Mouse (Mus musculus): Measurements from ENCODE around the gene Large1. TPM values are rescaled to one million over a fixed set of nuclear protein-coding genes. Genes with fewer than 3 reads are reported as not detected.
A peak's percentile ranks its signal among the peaks of the same experiment; 100 is the strongest.
"Not testable (repeated sequence)": the region's sequence is repeated elsewhere in the genome, so short reads cannot be mapped to it uniquely, and the experiment has no call there.

Gene Large1
- polyA plus RNA-seq (2015; fragmentation: Nextera tagmentation; extraction: Ambion mirVana): 0.86 and 1.1 TPM in 2 replicates

- WGBS (ENCODE audit: insufficient replicate concordance): under 1% methylated on average over 74 of the region's 84 CpGs
- Histone ChIP-seq H3K4me2 (peak within 1 kb of the TSS; percentile 76), H3K4me1 (replicated peaks) (peaks cover 12% of the 10 kb centered on the region), H3K27ac (replicated peaks) (no peak within 1 kb of the TSS), H3K9ac (peak within 1 kb of the TSS; percentile 45; the same call in 1 of the 2 replicates), H3K27me3 (peaks cover 48% of the 10 kb centered on the region), H3K36me3 (replicated peaks) (no peaks in the 10 kb centered on the region), H3K4me3 (replicated peaks) (peak within 1 kb of the TSS; percentile 63), H3K9me3 (replicated peaks) (no peaks in the 10 kb centered on the region)
- ATAC-seq (ENCODE audit: insufficient read depth): peak; percentile 97
Observed at GRCm38 (mm10) chr8:73353108-73353793, at the start of gene Large1. Large1 (minus strand) TSS chr8:73353540.

- H3K4me1 ChIP-seq (replicated peaks): no peaks in the 10 kb centered on the region
- H3K4me2 ChIP-seq: no peak overlapping the region
- no peak overlapping the region for H3K4me3 ChIP-seq (replicated peaks)
- no peaks in the 10 kb centered on the region for H3K36me3 ChIP-seq (replicated peaks)
- ATAC-seq (ENCODE audit: insufficient read depth): no peak
- no peak overlapping the region for H3K9ac ChIP-seq
- WGBS (ENCODE audit: insufficient replicate concordance): 24% methylated on average over 1 of the region's 1 CpGs
- no peaks in the 10 kb centered on the region for H3K9me3 ChIP-seq (replicated peaks)
- no peak overlapping the region for H3K27ac ChIP-seq (replicated peaks)
- H3K27me3 ChIP-seq: no peaks in the 10 kb centered on the region
Observed at GRCm38 (mm10) chr8:73400343-73400742, 47.0 kb upstream of the Large1 start.

- 71% methylated on average over 6 of the region's 6 CpGs for WGBS (ENCODE audit: insufficient replicate concordance)
- not testable (repeated sequence) for H3K27me3 ChIP-seq; H3K4me1 ChIP-seq (replicated peaks); H3K27ac ChIP-seq (replicated peaks); H3K4me3 ChIP-seq (replicated peaks); H3K36me3 ChIP-seq (replicated peaks); H3K9me3 ChIP-seq (replicated peaks); ATAC-seq (ENCODE audit: insufficient read depth); H3K9ac ChIP-seq; H3K4me2 ChIP-seq
Observed at GRCm38 (mm10) chr8:73373001-73373400, 19.7 kb upstream of the Large1 start.

- Histone ChIP-seq H3K9ac (no peak overlapping the region), H3K36me3 (replicated peaks) (no peaks in the 10 kb centered on the region), H3K27ac (replicated peaks) (no peak overlapping the region), H3K9me3 (replicated peaks) (no peaks in the 10 kb centered on the region), H3K4me1 (replicated peaks) (peaks cover 12% of the 10 kb centered on the region), H3K27me3 (peaks cover 48% of the 10 kb centered on the region), H3K4me2 (no peak overlapping the region), H3K4me3 (replicated peaks) (no peak overlapping the region)
- no peak for ATAC-seq (ENCODE audit: insufficient read depth)
- WGBS (ENCODE audit: insufficient replicate concordance): 21% methylated on average over 2 of the region's 2 CpGs
Observed at GRCm38 (mm10) chr8:73355979-73356378, 2.6 kb upstream of the Large1 start.

GRCm38 (mm10) chr8:73354201-73354881, 1.0 kb upstream of the Large1 start:
- peaks cover 48% of the 10 kb centered on the region for H3K27me3 ChIP-seq

GRCm38 (mm10) chr8:73353794-73354179, 447 bp upstream of the Large1 start:
- H3K27ac ChIP-seq (replicated peaks): no peak overlapping the region
- peaks cover 12% of the 10 kb centered on the region for H3K4me1 ChIP-seq (replicated peaks)
- no peaks in the 10 kb centered on the region for H3K36me3 ChIP-seq (replicated peaks)
- H3K9me3 ChIP-seq (replicated peaks): no peaks in the 10 kb centered on the region
- peak overlapping the region; percentile 76 for H3K4me2 ChIP-seq
- ATAC-seq (ENCODE audit: insufficient read depth): peak; percentile 26
- peak overlapping the region; percentile 63 for H3K4me3 ChIP-seq (replicated peaks)
- WGBS (ENCODE audit: insufficient replicate concordance): under 1% methylated on average over 16 of the region's 16 CpGs
- no peak overlapping the region for H3K9ac ChIP-seq
- H3K27me3 ChIP-seq: peaks cover 48% of the 10 kb centered on the region

More at GRCm38 (mm10) chr8:73354201-73354881, 1.0 kb upstream of the Large1 start:
- H3K4me1 ChIP-seq (replicated peaks): peaks cover 12% of the 10 kb centered on the region
- H3K4me3 ChIP-seq (replicated peaks): peak overlapping the region; percentile 63
- ATAC-seq (ENCODE audit: insufficient read depth): no peak
- WGBS (ENCODE audit: insufficient replicate concordance): 1% methylated on average over 25 of the region's 25 CpGs
- H3K4me2 ChIP-seq: peak overlapping the region; percentile 76
- no peaks in the 10 kb centered on the region for H3K9me3 ChIP-seq (replicated peaks)
- no peaks in the 10 kb centered on the region for H3K36me3 ChIP-seq (replicated peaks)
- H3K9ac ChIP-seq: peak overlapping the region; percentile 18; the same call in 1 of the 2 replicates
- no peak overlapping the region for H3K27ac ChIP-seq (replicated peaks)

- H3K27ac ChIP-seq (replicated peaks): no peak overlapping the region
- WGBS (ENCODE audit: insufficient replicate concordance): 1% methylated on average over 56 of the region's 56 CpGs
Observed at GRCm38 (mm10) chr8:73352301-73353107, 836 bp downstream of the Large1 start.

GRCm38 (mm10) chr8:73350366-73350765, 3.0 kb downstream of the Large1 start:
- Histone ChIP-seq H3K9ac (no peak overlapping the region), H3K4me2 (no peak overlapping the region), H3K4me1 (replicated peaks) (peaks cover 12% of the 10 kb centered on the region), H3K36me3 (replicated peaks) (no peaks in the 10 kb centered on the region), H3K27ac (replicated peaks) (no peak overlapping the region), H3K27me3 (peaks cover 42% of the 10 kb centered on the region), H3K9me3 (replicated peaks) (no peaks in the 10 kb centered on the region), H3K4me3 (replicated peaks) (no peak overlapping the region)
- no peak for ATAC-seq (ENCODE audit: insufficient read depth)
- WGBS (ENCODE audit: insufficient replicate concordance): 32% methylated on average over 2 of the region's 2 CpGs

More at GRCm38 (mm10) chr8:73352301-73353107, 836 bp downstream of the Large1 start:
- peak overlapping the region; percentile 45; the same call in 1 of the 2 replicates for H3K9ac ChIP-seq
- peaks cover 48% of the 10 kb centered on the region for H3K27me3 ChIP-seq
- H3K9me3 ChIP-seq (replicated peaks): no peaks in the 10 kb centered on the region
- H3K4me2 ChIP-seq: peak overlapping the region; percentile 76
- ATAC-seq (ENCODE audit: insufficient read depth): peak; percentile 14; the same call in 1 of the 2 replicates
- peak overlapping the region; percentile 63 for H3K4me3 ChIP-seq (replicated peaks)
- H3K4me1 ChIP-seq (replicated peaks): peaks cover 12% of the 10 kb centered on the region
- no peaks in the 10 kb centered on the region for H3K36me3 ChIP-seq (replicated peaks)

GRCm38 (mm10) chr8:73342761-73343395, 10.5 kb downstream of the Large1 start:
- Histone ChIP-seq H3K4me2 (no peak overlapping the region), H3K9me3 (replicated peaks) (no peaks in the 10 kb centered on the region), H3K4me1 (replicated peaks) (no peaks in the 10 kb centered on the region), H3K4me3 (replicated peaks) (no peak overlapping the region), H3K9ac (no peak overlapping the region), H3K27ac (replicated peaks) (no peak overlapping the region), H3K36me3 (replicated peaks) (no peaks in the 10 kb centered on the region), H3K27me3 (no peaks in the 10 kb centered on the region)
- WGBS (ENCODE audit: insufficient replicate concordance): 62% methylated on average over 3 of the region's 3 CpGs
- ATAC-seq (ENCODE audit: insufficient read depth): no peak

GRCm38 (mm10) chr8:73336845-73337244, 16.5 kb downstream of the Large1 start:
- Histone ChIP-seq H3K27ac (replicated peaks) (no peak overlapping the region), H3K4me2 (no peak overlapping the region), H3K27me3 (no peaks in the 10 kb centered on the region), H3K4me1 (replicated peaks) (no peaks in the 10 kb centered on the region), H3K9me3 (replicated peaks) (no peaks in the 10 kb centered on the region), H3K4me3 (replicated peaks) (no peak overlapping the region), H3K36me3 (replicated peaks) (no peaks in the 10 kb centered on the region), H3K9ac (no peak overlapping the region)
- ATAC-seq (ENCODE audit: insufficient read depth): no peak
- WGBS (ENCODE audit: insufficient replicate concordance): 44% methylated on average over 1 of the region's 1 CpGs

Data from liver, embryonic 15.5 days (tissue).